Comparison of ENCODE assay signal across 16 mouse cellular contexts in genomic region chr15:13529960-13530359, GRCm38 (mm10).
"Had no signal": no experiment of that assay in that cellular context is flagged by ENCODE, and none has a peak within 500 bp of the region (broad histone marks: within the 10 kb centered on the region; RNA-seq: fewer than 3 reads in every experiment).

No protein-coding gene starts in this region.

- H3K9me3 ChIP-seq: midbrain, embryonic 13.5 days; midbrain, embryonic 15.5 days; neural tube, embryonic 12.5 days; stomach, embryonic 15.5 days had no signal

- H3K4me3 ChIP-seq: megakaryocyte, embryonic 14.5 days; midbrain, embryonic 13.5 days; midbrain, embryonic 15.5 days; neural tube, embryonic 12.5 days; stomach, embryonic 15.5 days had no signal

- H3K4me2 ChIP-seq: midbrain, embryonic 11.5 days; midbrain, embryonic 13.5 days; midbrain, embryonic 15.5 days; neural tube, embryonic 12.5 days; stomach, embryonic 15.5 days had no signal

- H3K27ac ChIP-seq: macrophage; midbrain, embryonic 13.5 days; midbrain, embryonic 15.5 days; neural tube, embryonic 12.5 days; stomach, embryonic 15.5 days; stomach, postnatal 0 days had no signal

- ATAC-seq: liver, postnatal 0 days; midbrain, embryonic 13.5 days; midbrain, embryonic 15.5 days had no signal

- H3K27me3 ChIP-seq: megakaryocyte, embryonic 14.5 days; midbrain, embryonic 13.5 days; midbrain, embryonic 15.5 days; neural tube, embryonic 12.5 days; stomach, embryonic 15.5 days had no signal

- DNase-seq: liver, postnatal 0 days; lung, adult 2 months; lung, postnatal 10 days; lung, postnatal 36 days; right cerebral cortex, postnatal 14 days; thymus, adult 2 months; thymus, postnatal 25 days; thymus, postnatal 4 days had no signal

- H3K4me1 ChIP-seq: megakaryocyte, embryonic 14.5 days; midbrain, embryonic 13.5 days; midbrain, embryonic 15.5 days; neural tube, embryonic 12.5 days; stomach, embryonic 15.5 days had no signal

- H3K36me3 ChIP-seq: midbrain, embryonic 13.5 days; midbrain, embryonic 15.5 days; neural tube, embryonic 12.5 days; stomach, embryonic 15.5 days had no signal

- H3K9ac ChIP-seq: liver, postnatal 0 days; midbrain, embryonic 13.5 days; midbrain, embryonic 15.5 days; neural tube, embryonic 12.5 days; stomach, embryonic 15.5 days had no signal
